Mouse (Mus musculus) heart, embryonic 12.5 days (tissue): ENCODE data around the gene Mrc2. TPM values are rescaled to one million over a fixed set of nuclear protein-coding genes. Genes with fewer than 3 reads are reported as not detected.

Source experiments
- ATAC-seq: fragments of 200-750 bp; cut with Nextera tagmentation; 2 replicates; pipeline ENCODE4 v1.8.0; 2017; ENCODE audit warnings: moderate TSS enrichment, moderate library complexity; ENCODE audit not compliant: insufficient number of reproducible peaks, low FRiP score
- H3K27ac ChIP-seq: fragments of 300-500 bp; sonication (generic); 2 replicates; pipeline ENCODE4 v1.5.1; 2016; ENCODE audit warnings: mild to moderate bottlenecking, moderate library complexity; ENCODE audit not compliant: poor library complexity, severe bottlenecking
- H3K27me3 ChIP-seq: fragments of 300-500 bp; sonication (generic); replicated peaks from 2 replicates; pipeline ENCODE4 v1.6.1; 2016; ENCODE audit warnings: mild to moderate bottlenecking, moderate library complexity
- H3K36me3 ChIP-seq: fragments of 300-500 bp; sonication (generic); 2 replicates; pipeline ENCODE4 v1.6.1; 2016; ENCODE audit warnings: mild to moderate bottlenecking, moderate library complexity
- H3K4me1 ChIP-seq: fragments of 300-500 bp; sonication (generic); replicated peaks from 2 replicates; pipeline ENCODE4 v1.6.1; 2016; ENCODE audit warnings: mild to moderate bottlenecking
- H3K4me2 ChIP-seq: fragments of 300-500 bp; sonication (generic); 2 replicates; pipeline ENCODE4 v1.6.1; 2016; ENCODE audit warnings: mild to moderate bottlenecking, moderate library complexity
- H3K4me3 ChIP-seq: fragments of 300-500 bp; sonication (generic); 2 replicates; pipeline ENCODE4 v1.5.1; 2016; ENCODE audit warnings: mild to moderate bottlenecking
- H3K9ac ChIP-seq: fragments of 300-500 bp; sonication (generic); 2 replicates; pipeline ENCODE4 v1.6.1; 2016; ENCODE audit warnings: mild to moderate bottlenecking, moderate library complexity
- H3K9me3 ChIP-seq: fragments of 300-500 bp; sonication (generic); replicated peaks from 2 replicates; pipeline ENCODE4 v1.6.1; 2016; ENCODE audit warnings: mild to moderate bottlenecking, moderate library complexity
- WGBS: fragments of 180-500 bp; shearing (Covaris S2); methylation state at CpG from one replicate; pipeline ENCODE4 v1.1.7; 2016; 5-methylcytosine and 5-hydroxymethylcytosine counted together
- polyA plus RNA-seq: library from polyadenylated mRNA; unstranded; fragments of >200 nt; fragmentation: Nextera tagmentation; extraction: Ambion mirVana; gene quantifications from 2 replicates; pipeline ENCODE4 v1.2.1, GENCODE M21; 2016

Gene Mrc2
- polyA plus RNA-seq, 1 experiment from 2014 or later, result 16.3 TPM

GRCm38 (mm10) chr11:105311291-105311975, 19.0 kb downstream of the Mrc2 start:
- Histone ChIP-seq H3K4me2 (peak overlapping the region; percentile 16; the same call in 1 of the 2 replicates), H3K9me3 (no peaks in the 10 kb centered on the region), H3K36me3 (peaks cover 2% of the 10 kb centered on the region; the same call in 1 of the 2 replicates), H3K4me3 (no peak overlapping the region), H3K27me3 (no peaks in the 10 kb centered on the region), H3K4me1 (peaks cover 65% of the 10 kb centered on the region), H3K9ac (no peak overlapping the region), H3K27ac (peak overlapping the region; percentile 16; the same call in 1 of the 2 replicates)
- 61% methylated on average over 24 of the region's 24 CpGs for WGBS
- ATAC-seq, result 0 out of 2 replicates have a peak, but pooled peaks have one; percentile 26

GRCm38 (mm10) chr11:105312311-105312942, 20.0 kb downstream of the Mrc2 start:
- H3K4me1 ChIP-seq, result peaks cover 65% of the 10 kb centered on the region

GRCm38 (mm10) chr11:105312972-105313632, 20.7 kb downstream of the Mrc2 start:
- Histone ChIP-seq H3K4me3 (no peak overlapping the region), H3K9me3 (no peaks in the 10 kb centered on the region), H3K27me3 (no peaks in the 10 kb centered on the region), H3K4me2 (peak overlapping the region; percentile 18), H3K36me3 (no peaks in the 10 kb centered on the region), H3K27ac (peak overlapping the region; percentile 79), H3K4me1 (peaks cover 65% of the 10 kb centered on the region), H3K9ac (0 out of 2 replicates have a peak overlapping the region, but pooled peaks have one; percentile 37)
- WGBS, result 8% methylated on average over 10 of the region's 10 CpGs
- peak; percentile 56 for ATAC-seq

More at GRCm38 (mm10) chr11:105312311-105312942, 20.0 kb downstream of the Mrc2 start:
- Histone ChIP-seq H3K27ac (peak overlapping the region; percentile 79), H3K36me3 (no peaks in the 10 kb centered on the region), H3K9ac (peak overlapping the region; percentile 37; the same call in 1 of the 2 replicates), H3K4me3 (no peak overlapping the region), H3K9me3 (no peaks in the 10 kb centered on the region), H3K27me3 (no peaks in the 10 kb centered on the region), H3K4me2 (peak overlapping the region; percentile 18)
- WGBS, result 28% methylated on average over 12 of the region's 12 CpGs
- ATAC-seq, result no peak

- peaks cover 61% of the 10 kb centered on the region for H3K4me1 ChIP-seq
- no peak for ATAC-seq
Observed at GRCm38 (mm10) chr11:105313633-105314014, 21.2 kb downstream of the Mrc2 start.

GRCm38 (mm10) chr11:105315296-105315695, 22.9 kb downstream of the Mrc2 start:
- no peak overlapping the region for H3K27ac ChIP-seq
- H3K9me3 ChIP-seq, result peaks cover 5% of the 10 kb centered on the region; the same call in 1 of the 2 replicates
- no peak overlapping the region for H3K4me2 ChIP-seq
- H3K27me3 ChIP-seq, result no peaks in the 10 kb centered on the region
- no peak overlapping the region; the same call in 1 of the 2 replicates for H3K9ac ChIP-seq
- H3K36me3 ChIP-seq, result peaks cover 7% of the 10 kb centered on the region
- H3K4me3 ChIP-seq, result no peak overlapping the region
- H3K4me1 ChIP-seq, result peaks cover 51% of the 10 kb centered on the region
- no peak for ATAC-seq
- 81% methylated on average over 8 of the region's 8 CpGs for WGBS

More at GRCm38 (mm10) chr11:105313633-105314014, 21.2 kb downstream of the Mrc2 start:
- H3K9ac ChIP-seq, result no peak overlapping the region
- 32% methylated on average over 8 of the region's 8 CpGs for WGBS
- no peaks in the 10 kb centered on the region for H3K9me3 ChIP-seq
- peak overlapping the region; percentile 79 for H3K27ac ChIP-seq
- H3K36me3 ChIP-seq, result no peaks in the 10 kb centered on the region
- H3K27me3 ChIP-seq, result no peaks in the 10 kb centered on the region
- H3K4me3 ChIP-seq, result no peak overlapping the region
- H3K4me2 ChIP-seq, result peak overlapping the region; percentile 26; the same call in 1 of the 2 replicates

- Histone ChIP-seq H3K4me1 (peaks cover 50% of the 10 kb centered on the region), H3K27me3 (no peaks in the 10 kb centered on the region), H3K9ac (no peak overlapping the region; the same call in 1 of the 2 replicates), H3K4me3 (no peak overlapping the region), H3K36me3 (peaks cover 7% of the 10 kb centered on the region), H3K27ac (no peak overlapping the region), H3K9me3 (peaks cover 5% of the 10 kb centered on the region; the same call in 1 of the 2 replicates), H3K4me2 (no peak overlapping the region)
- 87% methylated on average over 4 of the region's 4 CpGs for WGBS
- no peak for ATAC-seq
Observed at GRCm38 (mm10) chr11:105316121-105316520, 23.7 kb downstream of the Mrc2 start.

- ATAC-seq, result no peak
- 91% methylated on average over 6 of the region's 6 CpGs for WGBS
- H3K9me3 ChIP-seq, result peaks cover 5% of the 10 kb centered on the region; the same call in 1 of the 2 replicates
Observed at GRCm38 (mm10) chr11:105317769-105318168, 25.3 kb downstream of the Mrc2 start.

GRCm38 (mm10) chr11:105321090-105321489, 28.6 kb downstream of the Mrc2 start:
- H3K27me3 ChIP-seq, result no peaks in the 10 kb centered on the region
- ATAC-seq, result no peak
- peaks cover 13% of the 10 kb centered on the region for H3K36me3 ChIP-seq
- H3K27ac ChIP-seq, result no peak overlapping the region
- H3K4me2 ChIP-seq, result no peak overlapping the region
- H3K4me3 ChIP-seq, result no peak overlapping the region
- 70% methylated on average over 2 of the region's 2 CpGs for WGBS
- peaks cover 5% of the 10 kb centered on the region; the same call in 1 of the 2 replicates for H3K9me3 ChIP-seq
- peaks cover 8% of the 10 kb centered on the region for H3K4me1 ChIP-seq
- no peak overlapping the region for H3K9ac ChIP-seq

More at GRCm38 (mm10) chr11:105317769-105318168, 25.3 kb downstream of the Mrc2 start:
- no peak overlapping the region for H3K4me2 ChIP-seq
- peaks cover 7% of the 10 kb centered on the region for H3K36me3 ChIP-seq
- H3K27ac ChIP-seq, result no peak overlapping the region
- H3K9ac ChIP-seq, result no peak overlapping the region
- no peaks in the 10 kb centered on the region for H3K27me3 ChIP-seq
- H3K4me3 ChIP-seq, result no peak overlapping the region
- peaks cover 33% of the 10 kb centered on the region for H3K4me1 ChIP-seq

GRCm38 (mm10) chr11:105323530-105323929, 31.1 kb downstream of the Mrc2 start:
- H3K4me1 ChIP-seq, result peaks cover 8% of the 10 kb centered on the region; the same call in 1 of the 2 replicates
- H3K4me3 ChIP-seq, result no peak overlapping the region
- H3K27ac ChIP-seq, result no peak overlapping the region
- H3K27me3 ChIP-seq, result no peaks in the 10 kb centered on the region
- peaks cover 19% of the 10 kb centered on the region for H3K36me3 ChIP-seq
- H3K4me2 ChIP-seq, result no peak overlapping the region
- ATAC-seq, result no peak
- H3K9ac ChIP-seq, result no peak overlapping the region
- 59% methylated on average over 5 of the region's 5 CpGs for WGBS
- H3K9me3 ChIP-seq, result peaks cover 5% of the 10 kb centered on the region; the same call in 1 of the 2 replicates

GRCm38 (mm10) chr11:105327101-105327500, 34.7 kb downstream of the Mrc2 start:
- Histone ChIP-seq H3K9ac (no peak overlapping the region), H3K9me3 (no peaks in the 10 kb centered on the region), H3K36me3 (peaks cover 14% of the 10 kb centered on the region), H3K4me3 (no peak overlapping the region), H3K4me1 (peaks cover 20% of the 10 kb centered on the region), H3K27ac (no peak overlapping the region), H3K27me3 (no peaks in the 10 kb centered on the region), H3K4me2 (no peak overlapping the region)
- no peak for ATAC-seq
- WGBS, result 84% methylated on average over 3 of the region's 3 CpGs

- Histone ChIP-seq H3K9ac (no peak overlapping the region), H3K4me2 (no peak overlapping the region), H3K36me3 (peaks cover 14% of the 10 kb centered on the region), H3K9me3 (no peaks in the 10 kb centered on the region), H3K4me3 (no peak overlapping the region), H3K27me3 (no peaks in the 10 kb centered on the region), H3K4me1 (peaks cover 34% of the 10 kb centered on the region), H3K27ac (no peak overlapping the region)
- 73% methylated on average over 9 of the region's 9 CpGs for WGBS
- no peak for ATAC-seq
Observed at GRCm38 (mm10) chr11:105329962-105330361, 37.5 kb downstream of the Mrc2 start.
